In the genomic region with DNA sequence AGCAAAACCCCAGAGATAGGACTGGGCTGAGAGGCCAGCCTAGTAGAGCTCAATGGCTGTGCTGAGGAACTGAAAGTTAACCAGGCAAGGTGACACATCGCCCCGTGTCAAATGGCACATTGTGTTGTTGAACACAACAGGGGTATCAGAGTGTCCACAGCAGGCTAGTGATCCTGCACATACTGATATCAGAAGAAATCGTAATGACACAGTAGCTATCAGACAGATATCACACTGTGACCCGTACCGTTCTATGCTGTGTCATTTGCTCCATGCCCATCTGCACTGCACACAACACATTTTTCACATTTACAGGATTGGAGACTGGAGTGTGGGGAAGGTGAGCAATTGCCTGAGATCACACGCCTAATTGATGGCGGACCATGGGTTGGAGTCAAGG, we compare ENCODE assay signal across 20 mouse cellular contexts.
DNase-seq lines count a peak whose midpoint lies in the region; ATAC-seq and TF ChIP-seq lines count a peak whose summit lies in the region.
"Had no signal": no experiment of that assay in that cellular context is flagged by ENCODE, and none has a peak within 500 bp of the region (broad histone marks: within the 10 kb centered on the region; RNA-seq: fewer than 3 reads in every experiment).

No protein-coding gene starts in this region.

- TF ChIP-seq EP300 in liver, embryonic 14.5 days (IDR thresholded peaks at IDR 0.05; ENCODE audit: low read depth), result peak; percentile 54
- TF ChIP-seq EP300 in heart, adult 2 months (IDR thresholded peaks at IDR 0.05; ENCODE audit: insufficient read depth, low read depth, low read length), result no peak

- no peak for TF ChIP-seq CTCF in liver, embryonic 14.5 days (IDR thresholded peaks at IDR 0.05; ENCODE audit: low read depth)
- no peak for TF ChIP-seq CTCF in heart, adult 2 months (IDR thresholded peaks at IDR 0.05)

- no peak overlapping the region for H3K4me2 ChIP-seq in liver, embryonic 12.5 days
- no peak overlapping the region for H3K4me2 ChIP-seq in liver, embryonic 11.5 days
- no peak overlapping the region for H3K4me2 ChIP-seq in liver, embryonic 14.5 days (ENCODE audit: low read depth)
- no peak overlapping the region for H3K4me2 ChIP-seq in liver, embryonic 16.5 days (ENCODE audit: low read depth, low read length)
- H3K4me2 ChIP-seq: embryonic facial prominence, embryonic 12.5 days; forebrain, embryonic 13.5 days; forebrain, embryonic 15.5 days had no signal

- H3K4me1 ChIP-seq in liver, embryonic 12.5 days, result peaks cover 7% of the 10 kb centered on the region; the same call in 1 of the 2 replicates
- H3K4me1 ChIP-seq in liver, embryonic 11.5 days (replicated peaks; ENCODE audit: control insufficient read depth, insufficient read depth, low read length), result no peaks in the 10 kb centered on the region
- peaks cover 0 to 5% of the 10 kb centered on the region in 2 experiments; a peak in 2 of 4 replicates for H3K4me1 ChIP-seq in liver, embryonic 14.5 days (replicated peaks; ENCODE audit: control insufficient read depth in 2 of 2, insufficient read depth in 2 of 2, low read length in 1 of 2)
- no peaks in the 10 kb centered on the region for H3K4me1 ChIP-seq in liver, embryonic 16.5 days (ENCODE audit: control insufficient read depth, low read depth, low read length)
- peaks cover 4% of the 10 kb centered on the region for H3K4me1 ChIP-seq in heart, adult 2 months (ENCODE audit: control insufficient read depth, insufficient read depth, low read length)

- H3K9ac ChIP-seq in liver, embryonic 12.5 days, result no peak overlapping the region
- H3K9ac ChIP-seq in liver, embryonic 11.5 days (ENCODE audit: low read depth, low read length), result no peak overlapping the region
- no peak overlapping the region for H3K9ac ChIP-seq in liver, embryonic 14.5 days (replicated peaks)
- H3K9ac ChIP-seq in liver, embryonic 16.5 days (ENCODE audit: low read depth, low read length), result no peak overlapping the region
- no peak overlapping the region for H3K9ac ChIP-seq in heart, adult 2 months (ENCODE audit: low read depth, low read length)
- H3K9ac ChIP-seq: embryonic facial prominence, embryonic 12.5 days; forebrain, embryonic 13.5 days; forebrain, embryonic 15.5 days had no signal

- 0 out of 2 replicates have a peak, but pooled peaks cover 5% of the 10 kb centered on the region for H3K9me3 ChIP-seq in liver, embryonic 12.5 days (replicated peaks)
- H3K9me3 ChIP-seq in liver, embryonic 11.5 days (ENCODE audit: control insufficient read depth, low read length), result no peaks in the 10 kb centered on the region
- no peaks in the 10 kb centered on the region for H3K9me3 ChIP-seq in liver, embryonic 14.5 days (ENCODE audit: control insufficient read depth, low read length)
- no peaks in the 10 kb centered on the region for H3K9me3 ChIP-seq in liver, embryonic 16.5 days (replicated peaks; ENCODE audit: control insufficient read depth, low read length)
- H3K9me3 ChIP-seq: embryonic facial prominence, embryonic 10.5 days; embryonic facial prominence, embryonic 12.5 days; forebrain, embryonic 13.5 days; forebrain, embryonic 15.5 days had no signal

- no peaks in the 10 kb centered on the region for H3K36me3 ChIP-seq in liver, embryonic 12.5 days
- H3K36me3 ChIP-seq in liver, embryonic 11.5 days (ENCODE audit: control insufficient read depth, insufficient read depth, low read length), result no peaks in the 10 kb centered on the region
- no peaks in the 10 kb centered on the region for H3K36me3 ChIP-seq in liver, embryonic 14.5 days (replicated peaks; ENCODE audit: control insufficient read depth, insufficient read depth, low read depth)
- no peaks in the 10 kb centered on the region for H3K36me3 ChIP-seq in liver, embryonic 16.5 days (ENCODE audit: control insufficient read depth, insufficient read depth)
- no peaks in the 10 kb centered on the region for H3K36me3 ChIP-seq in heart, adult 2 months (ENCODE audit: control insufficient read depth, insufficient read depth, low read length)
- H3K36me3 ChIP-seq: embryonic facial prominence, embryonic 10.5 days; embryonic facial prominence, embryonic 12.5 days; forebrain, embryonic 15.5 days had no signal

- H3K27ac ChIP-seq in liver, embryonic 12.5 days, result no peak overlapping the region
- H3K27ac ChIP-seq in liver, embryonic 11.5 days (ENCODE audit: low read depth, low read length), result no peak overlapping the region
- no peak overlapping the region for H3K27ac ChIP-seq in liver, embryonic 14.5 days
- no peak overlapping the region for H3K27ac ChIP-seq in liver, embryonic 16.5 days (ENCODE audit: low read length)
- no peak overlapping the region for H3K27ac ChIP-seq in heart, adult 2 months
- H3K27ac ChIP-seq: embryonic facial prominence, embryonic 10.5 days; embryonic facial prominence, embryonic 12.5 days; forebrain, embryonic 13.5 days; forebrain, embryonic 15.5 days had no signal

- intact Hi-C loops in heart, adult 2 months (cut with DNase I), result no loop called here

- H3K27me3 ChIP-seq in liver, embryonic 12.5 days (replicated peaks), result peaks cover 23% of the 10 kb centered on the region; the same call in 1 of the 2 replicates
- H3K27me3 ChIP-seq in liver, embryonic 11.5 days (replicated peaks; ENCODE audit: control insufficient read depth, insufficient read depth, low read length), result peaks cover 3% of the 10 kb centered on the region; the same call in 1 of the 2 replicates
- H3K27me3 ChIP-seq in liver, embryonic 14.5 days (ENCODE audit: control insufficient read depth, insufficient read depth, low read length), result no peaks in the 10 kb centered on the region
- H3K27me3 ChIP-seq in liver, embryonic 16.5 days (ENCODE audit: control insufficient read depth, insufficient read depth, low read depth, low read length), result no peaks in the 10 kb centered on the region
- no peaks in the 10 kb centered on the region for H3K27me3 ChIP-seq in heart, adult 2 months (ENCODE audit: control insufficient read depth, insufficient read depth, low read length)
- H3K27me3 ChIP-seq: embryonic facial prominence, embryonic 12.5 days; forebrain, embryonic 15.5 days had no signal

- 66% methylated on average over 7 of the region's 7 CpGs for WGBS in liver, embryonic 12.5 days (ENCODE audit: insufficient replicate concordance)
- 91% methylated on average over 7 of the region's 7 CpGs for WGBS in liver, embryonic 11.5 days
- WGBS in liver, embryonic 14.5 days (ENCODE audit: insufficient replicate concordance), result 59% methylated on average over 7 of the region's 7 CpGs
- 61% methylated on average over 7 of the region's 7 CpGs for WGBS in liver, embryonic 16.5 days (ENCODE audit: insufficient replicate concordance)
- 94% methylated on average over 7 of the region's 7 CpGs for WGBS in heart, adult 2 months

- peak; percentile 52 for ATAC-seq in liver, embryonic 12.5 days
- no peak for ATAC-seq in liver, embryonic 11.5 days (replicated peaks; ENCODE audit: low FRiP score)
- peak; percentile 47; the same call in 1 of the 2 replicates for ATAC-seq in liver, embryonic 14.5 days (ENCODE audit: insufficient read depth)
- peak; percentile 67 for ATAC-seq in liver, embryonic 16.5 days (ENCODE audit: low read depth)
- ATAC-seq: forebrain, embryonic 13.5 days; forebrain, embryonic 15.5 days had no signal

- H3K79me2 ChIP-seq in heart, adult 2 months (replicated peaks; ENCODE audit: control insufficient read depth, insufficient read depth, low read length), result no peaks in the 10 kb centered on the region

- no peak for TF ChIP-seq POLR2A in heart, adult 2 months (IDR thresholded peaks at IDR 0.05; ENCODE audit: insufficient read depth, low read depth, low read length)

- H3K4me3 ChIP-seq in liver, embryonic 12.5 days, result no peak overlapping the region
- no peak overlapping the region for H3K4me3 ChIP-seq in liver, embryonic 11.5 days (ENCODE audit: low read depth, low read length)
- no peak overlapping the region for H3K4me3 ChIP-seq in liver, embryonic 14.5 days (ENCODE audit: insufficient read depth in 1 of 2, low read depth in 2 of 2, low read length in 2 of 2)
- no peak overlapping the region for H3K4me3 ChIP-seq in liver, embryonic 16.5 days (ENCODE audit: low read depth, low read length)
- no peak overlapping the region for H3K4me3 ChIP-seq in heart, adult 2 months
- H3K4me3 ChIP-seq: embryonic facial prominence, embryonic 10.5 days; embryonic facial prominence, embryonic 12.5 days; forebrain, embryonic 13.5 days; forebrain, embryonic 15.5 days had no signal

- no peak for DNase-seq in liver, embryonic 11.5 days (ENCODE audit: low spot score)
- DNase-seq in liver, embryonic 14.5 days (ENCODE audit: low read depth in 3 of 3, low spot score in 3 of 3), result no peak
- DNase-seq in liver, result no peak
- no peak for DNase-seq in embryo, embryonic 10 days (ENCODE audit: low spot score)
- DNase-seq in heart, adult 2 months, result no peak
- DNase-seq: adrenal gland, adult 2 months; adrenal gland, postnatal 10 days; adrenal gland, postnatal 25 days; cerebellum, adult 11 months; cerebellum, adult 18-20 months; cerebellum, adult 8-10 months; cerebellum, adult 9-11 months; cerebellum, postnatal 14 days; cerebellum, postnatal 36 days had no signal
